Mouse (Mus musculus) urinary bladder, postnatal 10 days (tissue): Measurements from ENCODE around the gene Gfpt1.
"Not testable (repeated sequence)": the region's sequence is repeated elsewhere in the genome, so short reads cannot be mapped to it uniquely, and the experiment has no call there.

Experiments
- DNase-seq: peaks from one replicate; pipeline ENCODE4 v3.0.0; 2022; ENCODE audit warnings: low spot score

Gene Gfpt1

DNA sequence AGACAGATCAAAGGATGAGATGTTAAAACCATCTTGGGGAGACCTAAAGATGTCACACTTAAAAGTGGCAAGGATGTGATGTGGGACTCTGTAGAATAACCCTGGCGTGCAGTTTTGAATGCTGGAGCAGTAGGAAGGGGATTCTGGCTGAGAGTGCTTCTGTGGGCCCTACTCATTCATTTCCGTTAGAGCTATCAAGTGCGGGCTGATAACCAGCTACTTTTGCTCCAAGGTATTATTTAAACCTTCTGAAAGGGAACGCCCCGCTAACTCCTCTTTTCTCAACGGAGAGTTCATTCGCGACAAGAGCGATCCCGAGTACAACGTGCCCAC is 676 bp upstream of the Gfpt1 start:
- no peak for DNase-seq

DNA sequence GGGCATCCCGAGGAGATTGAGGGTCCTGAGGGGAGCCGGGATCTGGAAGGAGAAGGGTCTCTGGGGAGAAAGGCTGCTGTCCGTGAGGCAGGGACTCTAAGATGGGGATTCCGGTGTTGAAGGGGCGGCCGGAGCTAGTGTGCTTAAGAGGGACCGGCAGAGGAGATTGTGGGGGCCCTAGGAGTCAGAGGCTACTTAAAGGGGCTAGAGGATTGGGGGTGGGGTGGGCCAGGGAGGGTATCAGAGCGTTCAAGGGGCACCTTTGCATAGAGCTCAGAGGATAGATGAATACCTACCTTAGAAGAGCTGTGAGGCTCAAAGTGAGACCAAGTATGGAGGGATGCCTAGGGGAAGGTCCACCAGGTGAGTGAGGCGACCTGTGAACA is 478 bp downstream of the Gfpt1 start:
- no peak for DNase-seq

DNA sequence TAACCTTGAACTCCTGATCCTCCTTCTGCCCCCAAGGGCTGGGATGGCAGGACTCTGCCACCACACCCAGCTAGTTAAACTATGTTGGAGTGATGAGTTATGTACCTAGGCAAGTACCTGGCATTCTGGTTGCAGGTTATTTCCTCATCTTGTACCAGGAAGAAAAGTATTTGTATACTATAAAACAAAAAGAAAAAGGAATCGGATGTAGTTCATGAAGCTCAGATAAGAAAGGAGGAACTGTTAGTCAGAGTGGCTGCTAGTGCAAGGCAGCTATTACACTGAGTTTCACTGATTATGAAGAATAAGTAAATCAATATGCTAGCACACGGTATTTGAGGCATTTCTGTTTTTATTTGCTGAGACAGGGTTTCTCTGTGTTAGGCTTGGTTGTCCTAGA is 2.2 kb downstream of the Gfpt1 start:
- DNase-seq, result no peak

DNA sequence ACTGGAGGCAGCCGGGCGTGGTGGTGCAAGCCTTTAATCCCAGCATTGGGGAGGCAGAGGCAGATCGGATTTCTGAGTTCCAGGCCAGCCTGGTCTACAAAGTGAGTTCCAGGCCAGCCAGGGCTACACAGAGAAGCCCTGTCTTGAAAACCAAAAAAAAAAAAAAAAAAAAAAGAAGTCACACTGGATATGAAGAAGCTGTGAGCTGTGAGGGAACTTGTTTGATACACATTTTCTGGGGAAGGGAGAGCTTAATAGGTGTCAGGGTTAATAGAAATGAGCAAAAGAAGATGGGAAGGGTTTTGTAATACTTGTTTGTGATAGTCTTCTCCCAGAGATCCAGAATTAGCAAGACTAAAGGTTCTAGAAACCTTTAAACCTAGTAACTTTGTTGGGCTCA is 2.9 kb downstream of the Gfpt1 start:
- DNase-seq, result no peak

DNA sequence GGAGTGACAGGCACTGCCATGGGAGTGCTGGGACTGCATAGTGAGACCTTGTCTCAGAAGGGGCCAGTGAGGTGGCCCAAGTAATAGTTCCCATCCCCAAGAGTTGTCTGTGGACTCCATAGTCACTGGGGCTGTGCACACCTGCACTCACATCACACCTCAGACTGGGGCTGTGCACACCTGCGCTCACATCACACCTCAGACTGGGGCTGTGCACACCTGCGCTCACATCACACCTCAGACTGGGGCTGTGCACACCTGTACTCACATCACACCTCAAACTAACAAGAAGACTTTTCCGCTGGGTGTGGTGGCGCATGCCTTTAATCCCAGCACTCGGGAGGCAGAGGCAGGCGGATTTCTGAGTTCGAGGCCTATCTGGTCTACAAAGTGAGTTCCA is 6.1 kb downstream of the Gfpt1 start:
- DNase-seq, result not testable (repeated sequence)

DNA sequence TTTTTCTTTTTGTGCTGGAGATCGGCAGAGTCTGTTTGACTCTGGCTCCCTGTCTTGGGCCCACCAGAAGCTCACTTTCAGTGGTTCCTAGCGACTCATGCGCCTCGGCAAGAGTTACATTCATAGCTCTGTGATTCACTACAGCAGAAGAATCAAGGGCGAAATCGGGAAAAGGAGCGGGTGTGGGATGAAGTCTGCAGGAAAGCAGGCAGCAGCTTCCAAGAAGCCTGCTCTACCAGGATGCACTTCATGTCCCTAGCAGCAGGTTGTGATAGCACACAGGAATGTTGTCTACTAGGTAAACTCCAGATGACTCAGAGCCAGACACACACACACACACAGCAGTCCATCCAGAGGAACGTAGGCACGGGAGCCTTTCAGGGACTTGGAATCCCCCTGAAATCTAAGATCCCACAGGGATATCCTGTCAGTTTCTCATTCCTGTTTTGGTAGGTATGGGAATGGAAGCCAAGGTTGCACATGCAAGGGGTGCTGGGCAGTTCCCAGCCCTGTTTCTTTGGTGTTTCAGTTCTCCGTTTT is 9.3 kb downstream of the Gfpt1 start:
- no peak for DNase-seq

DNA sequence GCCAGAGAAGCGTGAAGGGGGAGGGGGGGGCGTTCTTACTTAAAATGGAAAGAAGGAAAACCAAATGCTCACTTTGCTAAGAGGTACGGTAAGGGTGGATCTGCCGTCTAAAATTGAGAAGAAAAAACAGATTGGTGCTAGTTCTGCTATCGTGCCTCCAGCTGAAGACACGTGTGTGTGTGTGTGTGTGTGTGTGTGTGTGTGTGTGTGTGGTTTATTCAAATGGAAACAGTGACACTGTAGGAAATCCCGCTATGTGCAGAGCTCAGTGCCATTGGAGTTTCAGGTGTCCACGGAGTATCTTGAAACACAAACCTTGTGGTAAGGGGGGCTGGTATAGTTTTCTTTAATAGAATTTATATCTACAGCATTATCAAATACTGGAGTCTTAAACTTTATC is 11.5 kb downstream of the Gfpt1 start:
- DNase-seq, result no peak

DNA sequence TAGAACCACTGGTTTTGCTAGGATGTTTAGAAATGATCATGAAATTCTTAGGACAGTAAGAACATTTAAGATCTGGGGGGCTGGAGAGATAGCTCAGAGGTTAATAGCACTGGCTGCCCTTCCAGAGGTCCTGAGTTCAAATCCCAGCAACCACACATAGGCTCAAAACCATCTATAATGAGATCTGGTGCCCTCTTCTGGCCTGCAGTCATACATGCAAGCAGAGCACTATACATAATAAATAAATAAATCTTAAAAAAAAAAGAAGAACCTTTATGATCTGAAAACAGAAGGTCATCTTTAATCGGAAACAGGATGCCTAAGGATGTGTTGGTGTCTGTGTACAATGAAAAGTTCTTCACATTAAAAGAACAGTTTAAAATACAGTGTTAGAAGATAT is 17.1 kb downstream of the Gfpt1 start:
- DNase-seq, result no peak

DNA sequence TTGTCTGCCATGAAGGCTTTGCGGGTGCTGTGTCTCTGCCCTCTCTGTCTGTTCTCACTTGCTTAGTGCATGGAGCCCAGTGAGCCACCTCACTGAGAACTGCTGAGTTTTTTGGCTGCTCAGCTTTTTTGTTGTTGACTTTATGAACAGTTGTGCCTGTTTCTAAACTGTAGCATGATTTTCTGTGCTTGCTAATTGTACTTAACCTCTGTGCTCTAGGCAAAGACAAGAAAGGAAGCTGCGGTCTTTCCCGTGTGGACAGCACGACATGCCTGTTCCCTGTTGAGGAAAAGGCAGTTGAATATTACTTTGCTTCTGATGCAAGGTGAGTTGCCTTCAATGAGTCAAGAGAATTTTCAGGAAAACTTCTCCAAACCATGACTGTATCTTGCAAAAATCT is 20.9 kb downstream of the Gfpt1 start:
- no peak for DNase-seq

DNA sequence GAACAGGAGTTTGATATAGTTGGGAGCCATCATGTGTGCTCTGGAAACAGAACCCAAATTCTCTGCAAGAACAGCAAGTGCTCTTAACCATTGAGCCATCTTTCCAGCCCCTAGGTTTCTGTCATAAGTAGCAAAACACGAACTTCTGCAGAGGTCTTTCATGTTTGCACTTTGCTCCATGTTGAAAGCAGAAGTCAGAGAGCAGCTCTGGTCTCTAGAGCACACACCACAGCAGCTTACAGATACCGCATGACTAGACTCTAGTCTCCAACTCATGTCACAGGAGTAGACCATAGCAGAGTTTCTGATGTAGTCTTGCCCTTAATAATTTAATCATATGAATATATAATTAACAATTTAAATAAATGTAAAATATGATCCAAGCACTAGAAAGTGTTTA is 25.6 kb downstream of the Gfpt1 start:
- DNase-seq, result no peak

DNA sequence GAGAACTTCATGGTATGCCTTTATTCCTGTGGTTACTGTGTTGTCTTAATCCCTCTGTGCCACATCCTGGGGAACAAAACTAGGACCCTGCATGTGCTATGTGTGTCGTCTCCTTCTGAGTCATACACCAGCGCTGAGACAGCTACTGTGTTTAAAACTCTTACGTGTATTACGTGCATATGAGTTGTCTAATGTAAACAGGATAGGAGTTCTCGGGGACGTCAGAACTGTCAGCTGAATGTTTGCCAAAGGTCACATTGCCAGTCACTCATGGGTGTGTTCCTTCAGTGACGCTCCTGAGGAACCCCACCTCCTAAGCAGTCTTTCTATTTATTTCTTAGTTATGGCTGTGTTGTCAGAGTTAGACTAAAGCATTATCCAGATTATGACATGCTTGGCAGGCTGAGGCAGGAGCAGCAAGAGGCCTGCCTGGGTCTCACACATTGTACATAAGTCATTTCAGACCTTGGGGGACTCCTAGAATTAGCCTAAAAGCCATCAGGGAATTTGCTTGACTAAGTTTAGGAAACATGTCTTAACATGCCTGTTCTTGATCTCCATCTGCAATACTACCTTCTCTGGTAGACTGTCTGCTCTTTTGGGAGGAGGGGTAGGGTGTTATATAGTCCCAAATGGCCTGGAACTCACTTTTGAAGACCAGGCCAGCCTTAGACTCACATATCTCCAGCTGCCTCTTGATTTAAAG is 26.7 kb downstream of the Gfpt1 start:
- DNase-seq, result no peak

DNA sequence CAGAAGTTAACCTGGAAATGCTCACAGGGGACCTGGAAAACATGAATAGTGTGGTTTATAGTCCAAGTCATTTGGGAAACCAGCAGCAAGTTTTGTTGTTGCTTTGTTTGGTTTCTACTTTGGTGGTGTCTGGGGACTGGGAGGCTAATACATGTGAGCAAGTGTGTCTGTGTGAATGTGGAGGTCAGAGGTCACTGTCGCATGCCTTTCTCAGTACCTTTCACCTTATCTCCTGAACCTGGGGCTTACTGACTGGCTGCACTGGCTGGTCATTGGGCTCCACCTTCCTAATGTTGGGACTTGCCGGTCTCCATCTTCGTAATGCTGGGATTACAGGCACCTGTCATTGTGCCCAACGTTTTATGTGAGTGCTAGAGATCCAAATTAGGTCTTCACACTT is 28.0 kb downstream of the Gfpt1 start:
- no peak for DNase-seq

DNA sequence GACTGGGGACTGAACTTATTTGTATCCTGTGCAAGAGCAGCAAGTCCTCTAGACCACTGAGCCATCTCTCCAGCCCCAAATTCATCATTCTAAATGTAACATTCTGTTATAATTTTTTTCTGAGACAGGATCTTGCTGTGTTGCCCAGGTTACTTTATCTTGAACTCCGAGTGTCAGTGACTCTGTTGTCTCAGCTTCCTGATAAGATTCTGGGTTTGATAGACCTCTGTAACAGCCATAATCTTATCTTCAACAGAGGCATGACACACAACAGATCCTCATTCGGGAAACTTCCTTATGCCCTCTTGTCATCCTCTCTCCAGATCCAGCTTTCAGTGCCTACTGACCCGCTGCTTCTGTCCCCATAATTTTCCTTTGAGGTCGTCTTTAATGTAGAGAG is 30.1 kb downstream of the Gfpt1 start:
- DNase-seq, result no peak

DNA sequence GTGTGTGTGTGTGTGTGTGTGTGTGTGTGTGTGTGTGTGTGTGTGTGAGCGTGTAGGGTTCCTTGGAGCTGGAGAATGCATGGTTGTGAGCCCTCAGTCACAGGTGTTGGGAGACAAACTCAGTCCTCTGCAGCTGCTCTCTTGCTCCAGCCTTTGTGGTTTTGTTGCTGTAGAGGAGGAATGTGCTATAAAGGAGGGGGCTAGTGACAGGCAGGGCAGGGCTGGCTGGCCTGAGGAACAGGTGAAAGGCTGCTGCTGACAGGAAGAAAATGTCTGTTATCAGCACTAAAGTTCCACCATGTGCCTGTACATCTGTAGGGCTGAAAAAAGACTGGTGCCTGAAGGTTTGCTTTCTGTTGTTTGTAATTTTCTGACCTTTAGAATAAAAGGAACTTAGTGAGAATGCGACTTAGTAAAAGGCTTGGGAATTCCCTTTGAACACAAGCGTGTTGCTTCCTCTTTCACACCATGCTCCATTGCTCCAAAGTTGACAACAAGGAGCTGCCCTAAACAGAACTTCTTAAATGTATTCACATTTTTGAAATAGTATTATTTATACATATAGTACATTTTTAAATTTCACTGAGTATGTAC is 32.5 kb downstream of the Gfpt1 start:
- DNase-seq, result no peak

DNA sequence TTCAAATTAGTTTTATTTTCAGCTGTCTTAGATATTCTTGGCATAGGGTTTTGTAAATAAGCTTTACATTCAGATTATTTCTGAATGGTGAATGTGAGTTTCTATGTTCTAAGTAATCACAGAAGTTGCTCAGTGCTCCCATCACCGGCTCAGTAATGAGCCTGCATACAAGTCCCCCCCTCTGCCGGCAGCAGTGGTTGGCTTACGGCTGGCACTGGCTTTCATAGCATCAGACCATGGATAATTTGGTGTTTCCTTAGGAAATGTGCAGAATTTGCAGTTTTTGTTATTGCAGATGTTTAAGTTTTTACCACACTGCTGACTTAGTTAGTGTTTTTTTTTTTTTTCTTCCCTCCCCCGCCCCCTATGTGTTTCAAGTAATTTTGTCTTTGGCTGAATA is 36.8 kb downstream of the Gfpt1 start:
- no peak for DNase-seq

DNA sequence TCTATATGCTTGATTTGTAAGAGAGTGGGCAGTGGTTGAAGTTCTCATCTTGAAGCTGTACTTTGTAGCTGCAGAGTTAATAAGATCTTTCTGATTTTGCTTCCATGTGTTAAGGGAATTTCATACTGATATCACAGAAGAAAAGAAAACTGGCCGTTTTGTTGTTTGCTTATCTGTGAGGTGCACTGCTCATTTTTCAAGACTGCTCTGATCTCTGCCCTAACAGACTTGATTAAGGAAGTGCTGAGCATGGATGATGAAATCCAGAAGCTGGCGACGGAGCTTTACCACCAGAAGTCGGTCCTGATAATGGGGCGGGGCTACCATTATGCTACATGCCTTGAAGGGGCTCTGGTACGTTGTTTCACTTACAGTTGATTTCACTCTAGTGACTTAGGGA is 42.4 kb downstream of the Gfpt1 start:
- DNase-seq, result no peak

DNA sequence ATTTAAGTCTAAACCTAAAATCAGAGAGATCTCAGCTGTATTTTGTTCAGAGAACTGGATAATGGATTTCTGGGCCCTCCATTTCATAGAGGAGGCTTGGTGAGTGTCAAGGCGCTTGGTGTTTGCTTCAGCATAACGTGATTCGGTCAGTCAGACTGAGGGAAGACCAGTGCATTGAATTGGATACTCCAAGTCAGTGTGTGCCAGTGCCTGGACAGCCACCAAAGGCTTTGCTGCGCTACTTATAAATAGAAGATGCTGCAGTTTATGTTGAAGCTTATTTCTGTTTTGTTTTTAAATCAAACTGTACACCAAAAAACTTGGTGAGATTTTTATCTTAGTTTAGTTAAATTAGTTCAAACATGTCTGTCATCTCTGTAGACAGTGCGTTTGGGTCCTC is 45.7 kb downstream of the Gfpt1 start:
- no peak for DNase-seq

DNA sequence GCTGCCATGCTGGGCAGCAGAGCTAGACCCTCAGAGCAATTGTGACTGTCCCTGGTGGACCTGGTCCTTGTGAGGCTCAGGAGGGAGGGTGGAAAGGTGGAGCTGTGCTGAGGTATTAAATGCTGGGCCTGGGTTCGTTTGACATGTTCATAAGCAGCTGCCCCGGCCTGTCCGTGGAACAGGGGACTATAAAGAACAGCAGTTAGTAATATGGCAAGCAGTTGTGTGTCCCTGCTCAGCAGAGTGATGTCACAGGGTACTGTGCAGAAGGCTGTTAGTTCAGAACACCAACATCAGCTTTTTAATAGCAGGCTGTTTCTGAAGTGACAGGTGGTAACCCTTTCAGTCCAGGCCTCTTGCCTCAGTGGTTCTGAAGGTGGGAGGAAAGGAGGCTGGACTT is 48.2 kb downstream of the Gfpt1 start:
- DNase-seq, result no peak

DNA sequence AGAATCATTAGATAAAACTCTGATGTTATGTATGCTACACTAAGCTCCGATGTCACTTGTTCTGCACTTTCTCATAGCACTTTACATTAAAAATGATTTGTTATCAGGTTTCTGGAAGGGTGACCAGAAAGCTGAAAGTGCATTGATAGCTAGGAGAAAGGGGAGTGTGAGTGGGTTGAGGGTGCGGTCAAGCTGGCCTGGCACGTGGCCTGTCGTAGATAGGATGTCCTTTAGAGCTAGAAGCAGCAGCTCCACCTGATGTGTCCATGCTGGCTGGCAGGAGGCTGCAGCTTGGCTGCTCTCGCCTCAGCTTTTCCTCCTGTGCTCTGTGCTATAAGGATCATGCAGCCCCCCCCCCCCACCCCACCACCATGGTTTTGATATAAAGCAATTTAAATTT is 49.8 kb downstream of the Gfpt1 start:
- no peak for DNase-seq

DNA sequence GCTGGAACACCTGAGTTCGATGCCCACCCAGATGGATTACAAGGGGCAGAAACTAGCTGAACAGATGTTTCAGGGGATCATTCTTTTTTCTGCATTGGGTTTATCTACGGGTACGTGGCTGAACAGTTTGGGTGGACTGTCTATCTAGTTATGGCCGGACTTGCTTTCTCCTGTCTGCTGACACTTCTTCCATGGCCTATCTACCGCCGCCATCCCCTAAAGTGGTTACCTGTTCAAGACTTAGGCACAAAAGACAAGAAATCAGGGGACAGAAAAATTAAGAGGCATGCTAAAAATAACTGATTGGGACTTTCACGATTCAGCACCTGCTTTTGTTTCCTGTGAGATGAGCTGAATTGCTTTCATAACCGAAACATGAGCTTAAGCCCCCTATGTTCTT is 51.0 kb downstream of the Gfpt1 start:
- DNase-seq, result not testable (repeated sequence)

DNA sequence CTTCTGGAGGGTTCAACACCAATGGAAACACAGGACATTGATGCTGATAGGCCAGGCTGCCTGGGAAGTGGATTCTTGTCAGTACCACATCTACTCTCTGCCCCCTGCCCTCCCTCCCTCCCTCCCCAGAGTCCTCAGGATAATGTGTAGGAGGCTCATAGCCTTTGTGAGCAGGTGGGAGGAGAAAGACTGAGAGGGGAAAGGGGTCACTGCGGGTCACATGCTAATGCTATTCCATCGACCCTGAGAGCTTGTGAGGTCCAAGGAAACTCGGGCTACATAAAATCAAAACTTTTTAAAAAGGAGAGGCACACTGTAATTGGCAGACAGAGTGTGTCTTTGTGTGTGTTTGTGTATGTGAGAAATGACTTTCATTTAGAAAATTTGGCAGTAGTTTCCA is 56.6 kb downstream of the Gfpt1 start:
- DNase-seq, result no peak

DNA sequence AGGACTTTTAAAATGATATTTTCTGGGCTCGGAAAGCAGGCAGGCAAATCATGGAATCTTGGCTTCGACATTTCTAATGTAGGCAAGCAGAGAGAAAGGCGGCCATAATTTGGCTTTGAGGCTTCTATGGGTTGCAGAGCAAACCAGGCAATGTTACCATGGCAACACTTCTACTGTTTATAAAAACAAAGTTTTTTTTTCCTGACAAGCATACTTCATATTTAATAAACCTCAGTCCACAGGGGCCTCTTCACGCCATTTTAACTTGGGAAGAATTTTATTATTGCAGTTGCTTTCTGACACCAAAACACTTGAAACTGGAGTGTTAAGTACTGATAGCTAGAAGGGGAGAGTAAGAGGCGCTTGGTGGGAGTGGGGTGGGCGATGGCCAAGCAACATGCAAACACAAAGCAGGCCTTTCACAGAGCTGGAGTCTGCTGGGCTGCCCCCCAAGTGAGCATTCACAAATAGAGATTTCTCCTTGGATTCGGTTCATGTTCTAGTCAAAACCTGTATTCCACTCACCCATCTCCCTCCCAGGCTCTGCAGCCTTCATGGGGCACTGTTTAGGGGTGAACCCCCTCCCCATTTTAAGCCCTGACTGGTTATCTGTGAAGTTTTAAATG is 57.1 kb downstream of the Gfpt1 start:
- DNase-seq, result no peak

DNA sequence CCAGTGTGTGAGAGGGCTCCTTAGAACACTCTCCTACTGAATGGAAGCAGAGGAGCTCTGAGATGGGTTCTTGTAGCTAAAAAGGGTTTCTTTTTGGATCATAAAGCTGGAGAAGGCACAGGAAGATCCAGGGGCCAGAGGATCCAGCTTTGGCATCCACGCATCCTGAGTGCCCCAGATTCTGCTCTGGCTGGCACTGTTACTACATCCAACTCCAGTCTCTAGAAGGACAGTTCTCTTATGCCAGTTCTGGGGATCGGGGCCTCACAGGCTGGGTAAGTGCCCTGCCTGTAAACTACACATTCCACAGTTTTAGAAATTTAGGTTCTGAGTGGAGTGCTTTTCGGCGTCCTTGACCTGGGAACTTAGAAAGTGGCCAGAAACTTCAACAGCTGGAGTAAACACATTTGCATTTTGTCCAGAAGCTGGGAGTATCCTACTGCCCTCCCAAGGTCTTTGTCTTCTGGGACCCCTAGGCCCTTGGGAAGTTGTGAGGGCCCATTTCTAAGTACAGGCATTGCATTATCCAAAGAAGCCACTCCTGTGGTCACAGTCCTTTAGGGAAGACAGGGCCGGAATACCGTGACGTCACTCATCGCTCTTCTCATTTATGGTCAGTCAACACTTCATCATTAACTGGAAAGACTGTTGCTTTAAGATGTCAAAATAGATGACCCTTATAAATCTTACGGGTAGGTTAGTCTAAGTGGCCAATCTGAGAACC is 57.8 kb downstream of the Gfpt1 start:
- no peak for DNase-seq
